Mouse (Mus musculus): ENCODE measurements around the gene Ncam1. TPM values are rescaled to one million over a fixed set of nuclear protein-coding genes. Genes with fewer than 3 reads are reported as not detected.

The Ncam1 gene
- total and polyA plus RNA-seq, 3 experiments, result 0.08 TPM; not detected in 2

DNA sequence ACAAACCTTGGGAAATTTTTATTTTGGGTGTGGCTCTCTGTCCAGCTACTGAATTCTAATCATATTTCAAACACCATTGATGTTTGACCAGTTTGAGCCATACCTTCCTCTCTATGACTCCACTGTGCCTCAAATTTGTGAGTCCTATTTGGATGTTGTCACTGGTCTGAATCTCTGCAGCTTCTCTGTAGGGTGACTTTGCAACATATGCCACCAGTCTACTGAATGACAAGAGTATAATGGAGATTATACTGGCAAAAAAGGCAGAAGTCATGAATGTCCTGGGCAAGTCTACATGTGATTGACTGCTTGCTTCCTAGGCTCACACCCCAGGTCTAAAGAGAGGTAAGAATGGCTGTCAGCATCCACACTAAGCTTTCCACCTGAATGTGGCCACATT, 186.3 kb downstream of the Ncam1 start:
- no peaks in the 10 kb centered on the region for H3K36me3 ChIP-seq (replicated peaks in 1 of 2; ENCODE audit: control insufficient read depth in 1 of 2, insufficient read depth in 1 of 2, low read length in 1 of 2)
- no peaks in the 10 kb centered on the region for H3K9me3 ChIP-seq (replicated peaks; ENCODE audit: low read length)
- no peak overlapping the region for H3K27ac ChIP-seq (ENCODE audit: insufficient read depth, low read depth)
- H3K9ac ChIP-seq (ENCODE audit: insufficient read depth, low read depth), result no peak overlapping the region
- no peak overlapping the region for H3K4me2 ChIP-seq (ENCODE audit: insufficient read depth, low read depth, poor library complexity, severe bottlenecking)
- dilution Hi-C loops (cut with MboI; ENCODE audit: extremely low pct_ligation_motif_present, extremely low pct_unique_long_range_greater_than_20kb, low sequenced_read_pairs) (no loop called here), in situ Hi-C loops (cut with MboI; ENCODE audit: low pct_ligation_motif_present, low pct_unique_long_range_greater_than_20kb, low sequenced_read_pairs) (no loop called here)
- no peak for DNase-seq (ENCODE audit: extremely low read depth)
- TF ChIP-seq KAT2A (IDR thresholded peaks at IDR 0.05; ENCODE audit: insufficient replicate concordance, low read length) (no peak), CHD2 (IDR thresholded peaks at IDR 0.05; ENCODE audit: low read length) (no peak), UBTF (IDR thresholded peaks at IDR 0.05; ENCODE audit: low read depth, low read length) (no peak), SIN3A (IDR thresholded peaks at IDR 0.05; ENCODE audit: low read length) (no peak), ELF1 (IDR thresholded peaks at IDR 0.05; ENCODE audit: low read depth, low read length) (no peak), E2F4 (IDR thresholded peaks at IDR 0.05; ENCODE audit: insufficient replicate concordance, low read depth, low read length) (no peak), MEF2A (IDR thresholded peaks at IDR 0.05; ENCODE audit: borderline replicate concordance, low read depth, low read length) (no peak), USF1 (IDR thresholded peaks at IDR 0.05; ENCODE audit: low read depth, low read length) (no peak)
- H3K79me2 ChIP-seq (replicated peaks; ENCODE audit: control insufficient read depth, extremely low read depth, insufficient read depth, poor library complexity, severe bottlenecking), result no peaks in the 10 kb centered on the region
- H3K4me1 ChIP-seq (ENCODE audit: control insufficient read depth in 1 of 2, insufficient read depth in 2 of 2), result no peaks in the 10 kb centered on the region
- no peak overlapping the region for H3K4me3 ChIP-seq (replicated peaks in 1 of 3; ENCODE audit: low read depth in 2 of 3, low read length in 2 of 3, poor library complexity in 1 of 3)
- H3K27me3 ChIP-seq (replicated peaks), result no peaks in the 10 kb centered on the region

DNA sequence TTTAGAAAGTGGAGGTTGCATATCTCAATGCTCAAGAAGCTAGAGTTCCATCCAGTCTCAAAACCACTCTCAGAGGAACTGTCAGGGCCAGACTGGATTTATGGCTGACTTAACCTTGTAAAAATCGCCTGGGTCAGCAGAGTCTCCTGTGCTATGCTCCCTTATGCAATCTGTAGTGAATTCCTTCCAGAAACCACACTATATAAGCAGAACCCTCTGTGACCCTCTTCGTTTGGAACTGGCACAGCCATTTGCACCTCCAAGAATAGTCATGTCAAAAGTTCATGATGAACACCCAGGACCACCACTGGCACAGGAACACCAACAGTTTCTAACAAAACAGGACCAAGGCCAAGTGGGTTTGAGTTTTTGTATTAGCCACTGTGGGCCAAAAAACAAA, 190.5 kb downstream of the Ncam1 start:
- H3K79me2 ChIP-seq (replicated peaks; ENCODE audit: control insufficient read depth, extremely low read depth, insufficient read depth, poor library complexity, severe bottlenecking), result no peaks in the 10 kb centered on the region
- H3K9me3 ChIP-seq (replicated peaks; ENCODE audit: low read length), result no peaks in the 10 kb centered on the region
- TF ChIP-seq ZC3H11A (IDR thresholded peaks at IDR 0.05; ENCODE audit: low read depth, low read length) (no peak), JUND (conservative IDR thresholded peaks at IDR 0.05; ENCODE audit: low read depth, low read length) (no peak), ETS1 (conservative IDR thresholded peaks at IDR 0.05; ENCODE audit: low read depth, low read length) (no peak), SMC3 (IDR thresholded peaks at IDR 0.05; ENCODE audit: low read depth, low read length) (no peak), CTCF (conservative IDR thresholded peaks at IDR 0.05 in 1 of 2, IDR thresholded peaks at IDR 0.05 in 1 of 2; ENCODE audit: low read depth in 2 of 2, low read length in 2 of 2) (no peak), EP300 (IDR thresholded peaks at IDR 0.05; ENCODE audit: low read length) (no peak)
- H3K4me1 ChIP-seq (ENCODE audit: control insufficient read depth in 1 of 2, insufficient read depth in 2 of 2), result no peaks in the 10 kb centered on the region
- H3K9ac ChIP-seq (ENCODE audit: insufficient read depth, low read depth), result no peak overlapping the region
- H3K36me3 ChIP-seq (replicated peaks in 1 of 2; ENCODE audit: control insufficient read depth in 1 of 2, insufficient read depth in 1 of 2, low read length in 1 of 2), result no peaks in the 10 kb centered on the region
- no peak overlapping the region for H3K27ac ChIP-seq (ENCODE audit: insufficient read depth, low read depth)
- no peaks in the 10 kb centered on the region for H3K27me3 ChIP-seq (replicated peaks)
- in situ Hi-C loops (cut with MboI; ENCODE audit: low pct_ligation_motif_present, low pct_unique_long_range_greater_than_20kb, low sequenced_read_pairs) (no loop called here), dilution Hi-C loops (cut with MboI; ENCODE audit: extremely low pct_ligation_motif_present, extremely low pct_unique_long_range_greater_than_20kb, low sequenced_read_pairs) (no loop called here)
- H3K4me3 ChIP-seq (replicated peaks in 1 of 3; ENCODE audit: low read depth in 2 of 3, low read length in 2 of 3, poor library complexity in 1 of 3), result no peak overlapping the region
- DNase-seq (ENCODE audit: extremely low read depth), result no peak
- H3K4me2 ChIP-seq (ENCODE audit: insufficient read depth, low read depth, poor library complexity, severe bottlenecking), result no peak overlapping the region

DNA sequence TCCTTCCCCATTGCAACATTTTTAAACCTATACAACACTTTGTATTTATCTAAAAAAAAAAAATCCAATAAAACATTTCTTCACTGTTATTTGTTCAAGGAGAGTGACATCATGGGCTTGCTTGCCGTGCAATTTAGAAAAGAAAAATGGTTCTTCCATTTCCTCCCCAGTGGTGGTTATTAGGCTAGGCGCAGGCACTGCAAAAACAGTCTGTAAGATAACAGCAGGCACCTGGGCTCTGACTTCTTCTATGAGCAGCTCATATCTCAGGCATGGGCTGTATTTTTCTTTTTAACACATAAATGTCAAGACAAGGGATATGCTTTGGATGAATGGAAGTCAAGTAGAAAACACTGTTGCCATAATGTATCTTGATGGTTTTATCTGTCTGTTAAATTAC, 192.0 kb downstream of the Ncam1 start:
- H3K27ac ChIP-seq (ENCODE audit: insufficient read depth, low read depth), result no peak overlapping the region
- no peaks in the 10 kb centered on the region for H3K36me3 ChIP-seq (replicated peaks in 1 of 2; ENCODE audit: control insufficient read depth in 1 of 2, insufficient read depth in 1 of 2, low read length in 1 of 2)
- TF ChIP-seq USF1 (IDR thresholded peaks at IDR 0.05; ENCODE audit: low read depth, low read length), result no peak
- TF ChIP-seq KAT2A (IDR thresholded peaks at IDR 0.05; ENCODE audit: insufficient replicate concordance, low read length), result no peak
- TF ChIP-seq PAX5 (IDR thresholded peaks at IDR 0.05; ENCODE audit: low read length), result no peak
- no peak for TF ChIP-seq CTCF (conservative IDR thresholded peaks at IDR 0.05 in 1 of 2, IDR thresholded peaks at IDR 0.05 in 1 of 2; ENCODE audit: low read depth in 2 of 2, low read length in 2 of 2)
- no peak for TF ChIP-seq NELFE (IDR thresholded peaks at IDR 0.05; ENCODE audit: low read depth, low read length)
- no peak for TF ChIP-seq USF2 (conservative IDR thresholded peaks at IDR 0.05; ENCODE audit: low read depth, low read length)
- TF ChIP-seq HCFC1 (IDR thresholded peaks at IDR 0.05; ENCODE audit: low read depth, low read length), result no peak
- no peak for TF ChIP-seq TCF12 (IDR thresholded peaks at IDR 0.05; ENCODE audit: low read depth, low read length)
- TF ChIP-seq BHLHE40 (IDR thresholded peaks at IDR 0.05; ENCODE audit: low read depth, low read length), result no peak
- TF ChIP-seq SIN3A (IDR thresholded peaks at IDR 0.05; ENCODE audit: low read length), result no peak
- no peak for TF ChIP-seq E2F4 (IDR thresholded peaks at IDR 0.05; ENCODE audit: insufficient replicate concordance, low read depth, low read length)
- TF ChIP-seq RAD21 (IDR thresholded peaks at IDR 0.05; ENCODE audit: low read depth, low read length), result no peak
- no peaks in the 10 kb centered on the region for H3K9me3 ChIP-seq (replicated peaks; ENCODE audit: low read length)
- H3K27me3 ChIP-seq (replicated peaks), result no peaks in the 10 kb centered on the region
- no peaks in the 10 kb centered on the region for H3K79me2 ChIP-seq (replicated peaks; ENCODE audit: control insufficient read depth, extremely low read depth, insufficient read depth, poor library complexity, severe bottlenecking)
- no peak overlapping the region for H3K4me3 ChIP-seq (replicated peaks in 1 of 3; ENCODE audit: low read depth in 2 of 3, low read length in 2 of 3, poor library complexity in 1 of 3)
- no peaks in the 10 kb centered on the region for H3K4me1 ChIP-seq (ENCODE audit: control insufficient read depth in 1 of 2, insufficient read depth in 2 of 2)
- no peak overlapping the region for H3K4me2 ChIP-seq (ENCODE audit: insufficient read depth, low read depth, poor library complexity, severe bottlenecking)
- dilution Hi-C loops (cut with MboI; ENCODE audit: extremely low pct_ligation_motif_present, extremely low pct_unique_long_range_greater_than_20kb, low sequenced_read_pairs), result no loop called here
- DNase-seq (ENCODE audit: extremely low read depth), result no peak
- no peak overlapping the region for H3K9ac ChIP-seq (ENCODE audit: insufficient read depth, low read depth)
- in situ Hi-C loops (cut with MboI; ENCODE audit: low pct_ligation_motif_present, low pct_unique_long_range_greater_than_20kb, low sequenced_read_pairs), result no loop called here
